Mouse (Mus musculus): Measurements from ENCODE around the gene Btbd35f3.
"Not testable (repeated sequence)": the region's sequence is repeated elsewhere in the genome, so short reads cannot be mapped to it uniquely, and the experiment has no call there.

The Btbd35f3 gene

GRCm38 (mm10) chrX:4037374-4037773 is at the start of gene Btbd35f3:
Gene Btbd35f3, plus strand, starts transcription at chrX:4037674.
- not testable (repeated sequence) for DNase-seq (ENCODE audit: low spot score)
